Mouse (Mus musculus) thymus, postnatal 25 days (tissue): ENCODE results near the gene Rps8.

Source experiments
- DNase-seq: peaks from one replicate; pipeline ENCODE4 v3.0.0; 2022

The Rps8 gene

DNA sequence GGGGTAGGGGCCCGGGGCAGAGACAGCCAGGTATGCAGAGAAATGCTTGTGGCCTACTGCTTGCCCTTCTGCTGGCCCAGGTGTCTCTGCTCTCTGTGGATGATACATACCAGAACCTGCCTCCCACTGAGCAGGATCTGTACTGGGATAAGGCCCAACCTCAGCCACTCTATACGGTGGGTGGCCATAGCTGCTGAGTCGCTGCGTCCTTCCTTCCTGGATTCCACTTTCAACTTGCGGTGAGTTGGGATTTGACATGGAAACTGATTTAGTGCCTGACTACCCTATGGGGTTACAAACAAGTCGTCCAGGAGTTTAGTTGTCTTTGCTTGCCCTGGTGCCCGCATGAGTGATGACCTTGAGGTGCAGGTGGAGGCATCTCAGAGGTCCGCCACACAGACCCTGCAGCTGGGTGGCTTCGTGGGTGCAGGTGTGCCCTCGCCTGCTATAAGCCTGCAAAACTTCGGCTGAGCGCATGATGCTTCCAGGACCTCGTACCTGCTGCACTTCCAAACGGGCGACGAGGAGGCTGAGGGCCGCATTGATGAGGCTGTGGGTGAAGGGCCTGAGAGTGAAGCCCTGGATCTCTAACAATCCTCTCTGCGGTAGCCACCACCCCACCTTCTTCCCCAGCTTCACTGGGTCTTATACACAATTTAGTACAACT lies 7.9 kb downstream of the Rps8 start:
- DNase-seq: no peak

- peak; percentile 89 for DNase-seq
Observed at GRCm38 (mm10) chr4:117146176-117146575, 9.9 kb downstream of the Rps8 start.

GRCm38 (mm10) chr4:117145248-117145647 lies 10.8 kb downstream of the Rps8 start:
- DNase-seq: no peak

GRCm38 (mm10) chr4:117143023-117143422 lies 13.0 kb downstream of the Rps8 start:
- DNase-seq: no peak

DNA sequence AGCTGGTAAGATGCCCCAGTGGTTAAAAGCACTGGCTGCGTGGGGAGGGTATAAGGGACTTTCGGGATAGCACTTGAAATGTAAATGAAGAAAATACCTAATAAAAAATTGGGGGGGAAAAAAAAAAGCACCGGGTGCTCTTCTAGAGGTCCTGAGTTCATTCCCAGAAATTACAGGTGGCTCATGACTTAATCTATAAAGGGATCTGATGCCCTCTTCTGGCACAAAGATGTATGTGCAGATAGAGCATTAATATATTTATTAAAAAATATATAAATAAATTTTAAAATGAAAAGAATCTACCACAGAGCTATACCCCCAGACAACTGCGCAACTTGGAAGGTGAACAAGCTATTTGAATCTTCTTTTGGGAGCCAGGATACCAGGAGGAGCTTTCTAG lies 15.4 kb downstream of the Rps8 start:
- no peak for DNase-seq

DNA sequence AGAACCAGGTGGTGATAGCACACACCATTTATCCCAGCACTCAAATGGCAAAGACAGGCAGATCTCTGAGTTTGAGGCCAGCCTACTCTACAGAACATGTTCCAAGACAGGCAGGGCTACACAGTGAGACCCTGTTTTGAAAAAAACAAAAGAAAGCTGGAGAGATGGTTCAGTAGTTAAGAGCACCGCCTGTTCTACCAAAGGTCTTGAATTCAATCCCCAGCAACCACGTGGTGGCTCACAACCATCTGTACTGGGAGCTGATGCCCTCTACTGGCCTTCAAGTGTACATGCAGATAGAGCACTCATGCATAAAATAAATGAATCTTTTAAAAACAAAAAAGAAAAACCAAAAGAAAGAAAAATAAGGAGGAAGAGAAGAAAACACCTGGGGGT lies 16.8 kb downstream of the Rps8 start:
- peak; percentile 56 for DNase-seq

DNA sequence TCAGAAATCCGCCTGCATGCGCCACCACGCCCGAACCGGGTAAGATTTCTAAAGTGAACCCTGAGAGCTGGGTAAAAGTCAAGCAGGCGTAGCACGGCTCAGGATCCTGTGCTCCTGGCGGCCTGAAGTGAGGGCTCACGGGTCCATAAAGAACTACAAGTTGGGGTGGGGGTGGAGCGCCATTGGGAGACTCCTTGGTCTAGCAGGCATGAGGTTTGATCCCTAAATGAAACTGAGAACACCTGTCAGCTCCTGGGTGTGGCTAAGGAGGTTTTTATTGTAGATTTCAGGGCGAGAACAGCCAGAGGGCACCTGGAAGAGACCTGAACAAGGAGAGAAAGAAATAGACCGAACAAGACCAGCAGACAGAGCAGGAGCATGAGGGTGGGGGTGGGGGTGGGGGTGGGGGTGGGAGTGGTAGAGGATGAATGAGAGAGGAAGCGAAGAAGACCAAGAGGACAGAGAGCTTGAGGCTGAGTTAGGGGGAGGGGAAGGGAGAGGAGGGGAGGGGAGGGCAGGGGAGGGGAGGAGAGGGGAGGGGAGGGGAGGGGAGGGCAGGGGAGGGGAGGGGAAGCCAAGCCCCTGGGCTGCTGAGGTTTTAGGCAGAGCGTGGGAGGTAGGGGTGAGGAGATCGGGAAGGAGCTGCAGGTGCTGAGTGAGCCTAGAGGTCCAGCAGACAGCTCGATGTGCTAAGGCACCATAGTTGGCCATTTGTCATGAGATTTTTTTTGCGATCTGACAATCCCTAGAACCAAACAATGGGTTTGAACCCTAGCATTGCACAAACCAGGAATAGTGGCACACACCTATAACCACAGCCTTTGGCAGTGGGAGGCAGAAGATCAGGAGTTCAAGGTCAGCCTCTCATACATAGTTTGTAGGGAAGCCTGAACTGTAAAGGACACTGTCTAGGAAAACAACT lies 17.5 kb downstream of the Rps8 start:
- DNase-seq: no peak

- no peak for DNase-seq
Observed at GRCm38 (mm10) chr4:117136034-117136433, 20.0 kb downstream of the Rps8 start.

GRCm38 (mm10) chr4:117134601-117134995 lies 21.4 kb downstream of the Rps8 start:
- no peak for DNase-seq

DNA sequence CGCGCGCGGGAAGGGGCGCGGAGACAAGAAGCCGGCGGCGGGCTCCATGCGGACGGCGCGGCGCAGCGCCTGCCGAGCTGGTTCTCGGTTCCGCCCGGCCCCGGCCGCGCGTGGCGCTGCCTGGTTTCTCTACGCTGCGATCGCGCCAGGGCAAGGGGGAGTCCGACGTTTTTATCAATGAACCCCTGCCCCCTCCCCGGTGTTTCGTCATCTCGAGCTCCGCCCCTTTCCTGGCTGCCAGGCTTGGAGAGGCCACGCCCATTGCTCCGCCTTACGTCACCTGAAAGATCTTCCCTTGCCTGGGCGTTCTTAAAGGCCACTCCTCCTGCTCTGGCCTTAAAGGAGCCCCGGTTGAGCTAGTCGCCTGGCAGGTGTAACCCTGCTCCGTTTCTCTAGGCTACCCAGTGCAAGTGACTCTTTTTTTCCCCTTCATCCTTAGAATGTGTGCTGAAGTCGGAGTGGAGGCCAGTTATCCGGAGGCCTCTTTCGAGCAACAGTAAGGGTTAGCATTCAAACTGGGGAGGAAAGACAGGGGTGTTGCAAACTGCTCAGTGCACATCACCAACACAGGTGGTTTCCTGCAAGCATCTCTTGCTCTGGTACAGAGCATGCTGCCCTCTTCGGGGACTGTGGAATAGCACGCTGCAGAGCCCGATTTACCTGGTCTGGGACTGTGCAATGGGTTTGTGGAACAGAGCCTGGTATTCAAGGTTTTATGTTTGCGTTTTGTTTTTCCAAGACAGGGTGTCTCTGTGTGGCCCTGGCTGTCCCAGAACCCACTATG lies 22.0 kb downstream of the Rps8 start, which contains the start of gene Plk3:
Plk3 (minus strand) TSS at position 147 of the 784 bp plus-strand sequence.
- peak; percentile 99 for DNase-seq

DNA sequence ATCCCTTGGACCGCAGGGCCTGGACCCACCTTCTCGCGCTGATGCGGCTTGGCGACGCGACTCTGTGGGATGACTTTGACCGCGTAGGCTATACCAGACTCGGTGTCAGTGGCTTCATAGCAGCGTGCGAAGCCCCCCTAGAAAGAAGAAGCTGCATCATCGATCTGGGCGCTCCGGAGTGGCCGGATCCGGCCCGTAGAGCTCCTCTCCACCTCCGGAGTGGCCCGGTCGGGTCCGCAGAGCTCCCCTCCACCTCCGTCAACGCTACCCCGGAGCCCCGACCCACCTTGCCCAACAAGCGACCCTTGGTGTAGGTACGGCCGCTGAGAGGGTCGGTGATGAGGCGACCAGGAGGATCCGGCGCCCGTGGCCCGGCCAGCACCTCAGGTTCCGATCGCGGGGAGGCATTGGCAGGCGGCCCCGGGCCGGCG lies 22.7 kb downstream of the Rps8 start:
- DNase-seq: no peak

DNA sequence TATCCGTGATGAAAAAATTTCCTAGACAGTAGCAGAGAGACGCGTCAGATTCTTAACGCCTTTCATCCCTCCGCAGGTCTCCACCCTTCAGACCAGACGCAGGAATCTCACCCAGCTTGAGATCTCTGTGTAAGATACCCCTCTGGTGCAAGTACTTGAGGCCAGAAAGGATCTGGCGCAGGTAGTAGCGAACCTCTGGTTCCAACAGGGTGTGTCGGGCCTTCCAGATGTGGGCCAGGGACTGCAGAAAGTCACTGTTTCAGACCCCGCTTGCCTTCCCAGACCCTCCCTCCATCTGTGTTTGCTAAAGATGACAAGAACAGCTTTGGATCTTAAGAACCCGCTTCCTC lies 23.3 kb downstream of the Rps8 start:
- DNase-seq: no peak

DNA sequence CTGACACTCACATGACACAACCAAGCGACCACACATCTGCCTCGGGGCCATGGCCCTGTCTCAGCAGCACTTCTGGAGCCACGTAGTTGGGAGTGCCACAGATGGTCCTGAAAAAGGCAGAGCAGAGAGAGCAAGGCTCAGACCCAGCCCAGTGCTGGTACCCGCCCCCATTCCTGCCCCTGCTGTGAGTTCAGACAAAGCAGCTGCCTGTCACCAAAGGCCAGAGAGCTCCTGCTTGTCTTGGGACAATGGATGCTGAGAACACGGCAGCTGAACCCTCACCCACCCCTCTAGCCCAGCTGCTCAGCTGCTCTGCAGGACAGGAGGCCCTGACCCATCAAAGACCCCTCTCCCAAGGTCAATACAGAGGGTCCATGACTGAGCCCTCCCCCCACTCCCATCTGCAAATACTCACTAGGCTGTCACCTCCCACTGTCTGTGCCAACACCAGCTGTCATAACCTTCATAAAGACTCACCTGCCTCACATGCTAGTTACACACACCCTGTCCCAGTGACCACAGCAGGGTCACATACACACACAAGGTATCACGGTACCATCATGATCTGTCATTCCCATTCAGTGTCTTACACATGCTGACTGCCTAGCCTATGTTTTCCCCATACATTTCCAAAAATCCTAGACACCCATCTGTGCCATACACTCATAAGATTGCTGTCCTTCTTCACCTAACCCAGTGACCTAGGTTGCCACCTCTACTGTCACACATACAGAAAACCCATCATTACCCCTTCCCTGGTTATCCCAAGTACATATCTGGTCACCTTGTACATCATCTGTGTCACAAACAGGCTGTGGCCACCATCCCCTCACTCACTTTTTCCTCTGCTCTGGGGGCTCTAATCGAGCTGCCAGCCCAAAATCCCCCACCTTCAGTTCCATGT lies 23.9 kb downstream of the Rps8 start:
- no peak for DNase-seq

DNA sequence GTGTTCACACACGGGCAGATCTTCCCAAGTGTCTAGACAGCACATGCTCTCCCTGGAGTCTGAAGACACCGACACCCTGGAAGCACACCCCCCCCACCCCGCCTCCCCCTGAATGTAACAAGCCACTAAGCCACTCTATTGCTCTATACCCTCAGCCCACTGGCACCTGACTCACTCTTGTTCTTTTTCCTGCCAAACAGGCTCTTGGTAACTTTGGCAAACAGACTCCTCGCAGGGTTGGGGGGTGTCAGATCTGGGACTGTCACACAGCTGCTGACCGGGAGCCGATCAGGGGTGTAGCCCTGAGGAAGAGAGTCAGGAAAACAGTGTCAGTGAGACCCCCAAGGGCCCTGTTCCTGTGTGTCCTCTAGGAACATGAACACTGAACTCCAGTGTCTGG lies 24.8 kb downstream of the Rps8 start:
- no peak for DNase-seq

GRCm38 (mm10) chr4:117130790-117131189 lies 25.3 kb downstream of the Rps8 start:
- no peak for DNase-seq

- DNase-seq: no peak
Observed at GRCm38 (mm10) chr4:117127991-117128686, 27.9 kb downstream of the Rps8 start.

DNA sequence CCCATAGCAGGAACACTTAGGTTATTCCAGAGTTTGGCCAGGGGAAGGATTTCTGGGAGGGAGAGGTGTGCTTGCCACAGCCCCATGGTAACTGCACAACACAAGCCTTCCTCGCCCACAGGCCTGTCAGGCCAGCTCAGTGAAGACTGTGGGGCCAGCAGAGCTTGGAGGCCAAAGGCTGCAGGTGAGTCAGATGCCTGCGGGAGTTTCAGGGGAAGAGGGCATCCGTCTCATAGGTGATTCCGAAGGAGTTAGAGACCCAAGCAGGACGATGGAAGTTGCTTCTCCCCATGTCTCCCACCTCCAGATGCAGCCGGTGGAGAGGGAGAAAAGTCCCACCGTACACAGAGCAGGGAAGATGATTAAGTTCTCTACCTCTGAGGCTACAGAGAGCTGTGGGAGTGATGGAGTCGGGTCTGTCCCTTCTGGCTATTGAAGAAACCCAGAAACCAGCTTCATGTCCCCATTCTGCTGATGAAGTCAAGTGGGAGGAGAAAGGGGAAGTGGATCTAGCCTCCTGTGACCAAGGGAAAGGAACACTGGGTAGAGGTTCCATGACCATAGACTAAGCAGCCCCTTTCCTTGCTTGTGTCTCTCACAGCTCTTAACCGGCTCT lies 29.3 kb downstream of the Rps8 start, which contains the start of gene Tctex1d4:
Tctex1d4 (plus strand) TSS at position 120 of the 616 bp plus-strand sequence.
- DNase-seq: no peak

- DNase-seq: peak; percentile 75
Observed at GRCm38 (mm10) chr4:117125910-117126674, 30.0 kb downstream of the Rps8 start.

DNA sequence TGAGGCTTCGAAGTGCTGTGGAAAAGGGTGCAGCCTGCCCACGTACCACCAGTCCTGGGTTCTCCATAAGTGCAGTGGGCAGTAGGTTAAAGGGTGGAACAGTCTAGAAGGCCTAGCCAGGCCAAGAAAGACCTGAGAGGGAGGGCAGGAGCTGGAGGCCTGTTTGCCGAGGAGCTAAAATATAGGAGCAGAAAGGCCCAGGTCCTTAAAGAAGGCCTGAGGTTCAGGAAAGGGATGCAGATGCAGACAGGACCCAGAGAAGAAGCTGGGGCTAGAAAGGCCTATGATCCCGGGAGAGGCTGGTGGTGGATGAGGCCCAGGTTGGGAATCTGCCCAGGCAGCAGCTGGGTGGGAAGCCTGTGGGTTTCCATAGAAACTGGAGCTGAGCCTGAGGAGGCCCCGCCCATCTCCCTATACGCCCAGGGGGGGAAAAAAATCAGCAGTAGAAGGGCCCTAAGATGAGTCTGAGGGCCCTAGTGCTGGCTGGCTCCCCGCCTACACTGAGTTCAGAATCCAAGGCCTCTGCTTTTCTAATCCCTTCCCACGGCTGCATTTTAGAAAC lies 30.6 kb downstream of the Rps8 start, which contains the start of gene Btbd19:
Btbd19 (minus strand) TSS at position 378 of the 562 bp plus-strand sequence.
- no peak for DNase-seq
